Mouse (Mus musculus) ES-Bruce4 (cell line): ENCODE data around the gene Rfx2.

ENCODE experiments used
- CTCF ChIP-seq: IDR thresholded peaks from one replicate; pipeline ENCODE4 v1.8.1; 2011; ENCODE audit warnings: low read depth, low read length
- EP300 ChIP-seq: IDR thresholded peaks from 2 replicates; pipeline ENCODE4 v1.6.1; 2011; ENCODE audit warnings: low read depth, low read length; ENCODE audit not compliant: insufficient read depth
- POLR2A ChIP-seq: IDR thresholded peaks from one replicate; pipeline ENCODE4 v1.8.1; 2011; ENCODE audit warnings: low read length; ENCODE audit not compliant: insufficient read depth

GRCm38 (mm10) chr17:56764474-56765354 lies 66.1 kb downstream of the Rfx2 start, which contains the start of gene Dus3l:
- TF ChIP-seq CTCF, result no peak
- TF ChIP-seq POLR2A, result peak; percentile 52
- TF ChIP-seq EP300, result no peak
